Mouse (Mus musculus) G1E (cell line): Measurements from ENCODE around the gene Calu.

Experiments
- CTCF ChIP-seq: IDR thresholded peaks from 2 replicates; pipeline ENCODE4 v1.5.1; 2012; ENCODE audit warnings: low read depth, low read length, inconsistent platforms, mixed read lengths
- GATA1 ChIP-seq: IDR thresholded peaks from 2 replicates; pipeline ENCODE4 v1.6.1; 2012; ENCODE audit warnings: borderline replicate concordance, low read length, inconsistent platforms, mixed read lengths
- GATA2 ChIP-seq: IDR thresholded peaks from 2 replicates; pipeline ENCODE4 v1.6.1; 2012; ENCODE audit warnings: low read depth, low read length, inconsistent platforms, borderline replicate concordance
- POLR2AphosphoS5 ChIP-seq: IDR thresholded peaks from 2 replicates; pipeline ENCODE4 v1.6.1; 2012; ENCODE audit warnings: low read depth, low read length, inconsistent platforms; ENCODE audit not compliant: insufficient replicate concordance
- TAL1 ChIP-seq: conservative IDR thresholded peaks from 2 replicates; pipeline ENCODE4 v1.6.1; 2012; ENCODE audit warnings: low read depth, low read length, inconsistent platforms, mixed read lengths

- TF ChIP-seq POLR2AphosphoS5 (no peak), CTCF (no peak), GATA1 (no peak), TAL1 (no peak), GATA2 (no peak)
Observed at GRCm38 (mm10) chr6:29399851-29400250, 52.0 kb downstream of the Calu start.
